Mouse (Mus musculus): ENCODE results near the gene Tnfsf11.

The Tnfsf11 gene

DNA sequence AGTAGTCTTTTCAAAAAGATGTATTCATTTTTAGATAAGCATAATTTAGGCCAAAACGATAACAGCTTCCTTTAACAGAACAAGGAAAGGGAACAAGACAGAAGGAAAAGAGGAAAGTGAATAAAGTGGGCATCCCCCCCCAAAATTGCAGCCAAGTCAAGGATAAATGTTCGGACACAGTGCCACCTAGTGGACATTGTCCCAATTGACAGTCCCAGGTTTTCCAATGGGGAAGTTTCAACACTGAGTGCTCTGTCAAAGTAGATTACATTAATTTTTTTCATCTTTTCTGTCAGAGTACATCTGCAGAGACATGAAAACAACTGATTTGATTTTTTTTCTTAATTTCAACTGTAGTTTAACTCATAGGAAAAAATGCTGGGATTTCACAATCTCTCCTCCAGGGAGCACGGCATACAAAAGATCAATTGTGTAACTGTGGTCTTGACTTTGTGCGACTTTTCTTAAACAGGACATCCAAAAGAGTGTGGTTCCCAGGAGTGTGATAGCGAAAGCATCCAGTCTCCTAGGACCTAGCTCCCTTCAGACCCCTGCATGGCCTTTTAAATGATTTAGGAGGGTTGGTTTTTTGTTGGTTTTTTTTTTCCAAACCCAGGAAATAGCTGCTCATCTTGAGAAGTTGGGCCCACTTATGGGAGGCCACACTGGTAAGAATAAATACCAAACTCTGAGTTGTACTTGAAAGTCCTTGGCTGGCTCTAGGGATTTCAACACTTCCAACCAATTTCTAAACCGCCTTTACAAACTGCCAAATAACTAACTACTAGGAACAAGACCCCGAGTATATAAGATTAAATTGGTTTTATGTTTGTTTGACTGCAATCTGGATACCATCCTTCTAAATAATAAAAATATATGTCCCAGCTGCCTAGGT, 19.7 kb downstream of the Tnfsf11 start:
- DNase-seq (ENCODE audit: low spot score), result no peak

DNA sequence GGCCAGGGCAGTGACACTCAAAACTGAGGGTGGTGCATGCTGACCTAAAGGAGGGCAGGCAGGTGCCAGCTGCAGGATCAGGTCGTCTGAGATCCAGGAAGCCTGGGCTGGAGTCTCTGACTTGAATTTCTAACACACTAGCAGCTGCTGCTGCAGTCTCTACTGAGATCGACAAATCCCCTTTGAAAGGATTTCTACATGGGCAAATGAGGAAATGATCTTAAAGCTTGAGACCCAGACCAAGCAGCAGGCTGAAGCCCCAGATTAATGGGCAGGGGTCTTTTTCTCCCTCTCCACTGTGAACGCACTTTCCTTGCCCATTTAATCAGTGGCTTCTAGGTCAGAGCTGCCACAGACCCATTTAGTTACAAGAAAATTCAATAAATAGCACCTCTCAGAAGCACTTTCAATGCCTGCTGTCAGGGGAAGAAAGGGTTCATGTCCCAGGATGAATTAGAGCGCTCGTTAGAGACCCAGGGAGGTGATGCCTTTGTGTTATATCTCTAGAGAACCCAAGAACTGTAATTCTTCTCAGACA, 21.8 kb downstream of the Tnfsf11 start:
- DNase-seq (ENCODE audit: low spot score), result no peak

DNA sequence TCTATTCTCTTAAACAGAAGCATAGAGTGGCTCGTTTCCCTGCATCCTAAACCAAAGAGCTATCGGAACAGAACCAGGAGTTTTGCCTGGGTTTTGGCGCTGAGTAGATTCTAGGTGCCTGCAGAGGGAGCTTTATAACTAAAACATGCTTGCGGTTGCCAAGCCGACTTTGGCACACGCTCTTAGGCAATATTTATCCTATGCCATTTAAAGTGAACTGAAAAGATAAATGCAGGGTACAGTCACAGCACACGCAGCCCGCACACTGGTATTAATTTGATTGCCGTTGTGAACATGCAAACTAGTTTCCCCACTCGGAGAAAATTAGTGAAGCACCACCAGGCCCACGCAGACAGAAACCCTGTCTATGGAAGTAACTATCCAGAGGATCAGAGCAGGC, 25.4 kb downstream of the Tnfsf11 start:
- DNase-seq (ENCODE audit: low spot score), result no peak

DNA sequence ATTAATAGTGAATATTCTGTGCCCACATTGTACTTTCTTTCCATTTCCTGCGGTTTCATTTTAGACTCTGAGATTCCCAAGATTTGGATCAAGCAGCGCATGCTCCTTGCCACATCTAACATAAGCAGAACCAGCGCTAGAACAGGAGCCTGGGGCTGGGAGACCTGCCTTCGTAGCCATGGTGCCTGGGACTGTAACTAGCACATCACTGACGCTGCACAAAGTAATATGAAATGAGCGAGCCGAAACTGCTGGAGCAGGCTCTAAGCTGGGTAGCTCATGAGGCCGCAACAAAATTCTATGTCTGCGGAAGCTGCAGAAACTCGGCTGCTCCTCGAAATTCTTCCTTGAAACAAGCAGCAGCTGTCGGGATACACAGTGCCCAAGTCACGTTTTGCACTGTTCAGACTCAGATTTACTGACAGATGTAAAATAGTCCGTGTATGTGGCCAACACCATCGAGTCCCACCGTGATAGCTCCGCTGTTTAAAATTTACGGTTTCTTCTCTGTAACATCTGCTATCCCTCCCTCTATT, 31.4 kb downstream of the Tnfsf11 start:
- no peak for DNase-seq (ENCODE audit: low spot score)

DNA sequence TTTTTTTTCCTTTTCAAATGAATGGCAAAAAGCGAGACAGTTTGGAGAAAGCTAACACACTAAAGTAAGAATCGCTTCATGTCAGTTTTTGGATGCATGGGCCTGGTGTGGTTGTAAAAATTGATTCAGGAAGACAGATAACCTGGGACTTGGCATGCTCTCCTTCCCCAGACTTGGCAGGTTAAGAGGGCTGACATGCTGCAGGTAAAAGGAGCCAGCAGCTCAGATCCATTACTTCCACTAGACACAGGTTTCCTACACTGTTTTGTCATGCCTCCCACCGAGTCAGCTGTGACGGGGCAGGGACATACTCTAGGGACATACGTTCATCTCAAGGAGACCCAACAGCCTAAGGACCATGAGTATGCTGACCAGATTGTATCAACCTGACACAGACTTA, 33.0 kb downstream of the Tnfsf11 start:
- DNase-seq (ENCODE audit: low spot score), result no peak

DNA sequence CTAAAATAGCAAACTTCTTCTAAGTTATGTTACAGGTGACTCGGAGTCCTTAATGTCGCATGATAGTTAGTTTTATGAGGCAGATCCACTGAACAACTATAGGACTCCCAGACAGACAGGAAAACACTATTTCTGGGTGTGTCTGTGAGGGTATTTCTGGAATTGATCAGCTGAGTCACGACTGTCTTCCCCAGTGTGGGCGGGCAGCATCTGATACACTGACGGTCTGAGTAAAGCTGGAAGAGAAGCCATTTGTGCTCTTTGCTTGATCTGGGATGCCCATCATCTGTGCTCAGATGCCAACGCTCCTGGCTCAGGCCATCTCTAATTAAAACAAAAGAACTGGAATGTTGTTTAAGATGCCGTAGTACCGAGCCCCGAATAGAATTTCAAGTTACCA, 33.7 kb downstream of the Tnfsf11 start:
- DNase-seq (ENCODE audit: low spot score), result no peak

DNA sequence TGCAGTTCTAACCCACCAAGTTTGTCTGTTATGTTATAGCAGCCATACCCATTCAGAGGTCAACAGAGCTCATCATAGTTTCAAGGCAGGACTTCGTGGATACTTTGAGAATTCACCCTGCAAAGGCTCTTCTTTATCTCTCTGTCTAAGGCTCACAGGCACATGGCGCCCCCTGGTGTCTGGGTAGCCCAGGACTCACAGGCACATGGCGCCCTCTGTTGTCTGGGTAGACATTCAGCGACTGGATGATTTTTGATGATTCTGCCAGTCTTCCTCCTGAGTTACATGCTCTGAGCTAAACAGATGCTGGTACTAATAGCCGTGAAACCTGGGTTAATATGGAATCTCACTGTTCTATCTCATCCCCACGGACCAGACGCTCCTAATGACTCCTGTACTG, 34.3 kb downstream of the Tnfsf11 start:
- no peak for DNase-seq (ENCODE audit: low spot score)

DNA sequence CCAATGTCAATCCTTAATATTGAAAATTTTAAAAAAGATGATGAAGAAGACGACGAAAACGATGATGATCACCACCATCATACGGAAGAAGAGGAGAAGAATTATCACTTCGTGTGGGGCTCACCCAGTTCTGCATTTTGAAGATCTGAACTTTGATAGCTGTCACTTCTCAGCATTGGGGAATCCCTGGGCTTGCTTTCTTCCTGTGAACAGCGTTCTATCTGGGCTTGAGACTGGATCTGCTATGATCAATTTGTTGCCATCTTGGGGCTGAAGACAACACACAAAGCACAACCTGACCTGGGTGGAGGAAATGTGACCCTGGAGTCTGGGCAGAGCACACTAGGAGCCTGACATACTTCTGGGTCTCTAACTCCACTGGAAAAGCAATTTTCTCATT, 43.0 kb downstream of the Tnfsf11 start:
- no peak for DNase-seq (ENCODE audit: low spot score)

DNA sequence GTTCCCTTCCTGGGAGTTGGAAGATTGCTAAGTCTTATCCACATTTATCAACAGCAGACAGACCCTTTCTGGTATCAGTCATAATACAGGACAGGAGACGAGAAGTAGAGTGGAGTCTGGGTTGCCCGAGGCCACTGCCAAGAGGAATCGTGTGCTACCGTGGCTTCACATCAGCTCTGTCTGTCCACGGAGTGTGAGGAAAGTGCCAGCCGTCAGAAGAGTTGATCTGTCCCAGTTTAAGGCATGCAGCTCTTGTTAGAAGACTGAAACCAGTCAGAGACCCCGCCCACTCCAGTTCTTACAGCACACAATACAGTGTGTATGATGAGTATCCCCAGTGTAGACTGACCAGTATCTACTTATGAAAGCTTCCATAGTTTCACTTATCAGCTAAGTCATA, 45.2 kb downstream of the Tnfsf11 start:
- DNase-seq (ENCODE audit: low spot score), result no peak

DNA sequence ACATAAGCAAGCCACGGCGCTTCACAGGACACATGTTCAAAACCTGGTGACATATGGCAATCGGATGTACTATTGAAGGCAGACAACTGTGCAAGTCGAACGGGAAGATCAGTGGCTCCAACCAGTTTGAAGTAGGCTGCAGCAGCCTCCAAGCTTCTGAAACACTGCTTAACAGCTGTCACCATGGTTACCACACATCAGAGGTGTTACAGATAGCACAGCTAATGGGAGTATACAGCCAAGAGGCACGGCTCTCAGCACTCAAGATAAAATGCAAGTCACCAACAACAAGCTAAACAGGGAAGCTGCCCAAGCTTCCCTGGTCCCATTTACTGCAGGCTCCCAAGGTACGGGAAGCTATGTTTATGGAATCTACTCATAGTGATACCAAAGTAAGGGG, 46.6 kb downstream of the Tnfsf11 start:
- DNase-seq (ENCODE audit: low spot score), result no peak

DNA sequence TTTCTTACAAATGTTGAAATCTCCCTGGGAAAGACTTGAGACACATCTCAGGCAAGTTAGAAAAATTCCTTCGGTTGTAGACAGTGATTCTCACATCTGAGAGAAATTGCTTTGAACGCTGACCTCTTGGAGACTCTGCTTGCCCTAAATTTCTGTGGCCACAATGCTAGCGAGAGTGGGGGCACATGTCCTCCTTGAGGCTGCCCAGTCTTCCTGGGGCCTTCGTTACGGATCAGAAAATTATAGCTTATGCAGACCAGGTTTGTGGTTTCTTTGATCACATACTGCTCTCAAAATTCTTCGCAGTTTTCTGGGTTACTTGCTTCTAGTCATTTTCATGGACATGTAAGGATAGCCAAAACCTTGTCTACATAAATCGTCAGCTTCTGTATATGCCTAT, 53.8 kb downstream of the Tnfsf11 start:
- no peak for DNase-seq (ENCODE audit: low spot score)

DNA sequence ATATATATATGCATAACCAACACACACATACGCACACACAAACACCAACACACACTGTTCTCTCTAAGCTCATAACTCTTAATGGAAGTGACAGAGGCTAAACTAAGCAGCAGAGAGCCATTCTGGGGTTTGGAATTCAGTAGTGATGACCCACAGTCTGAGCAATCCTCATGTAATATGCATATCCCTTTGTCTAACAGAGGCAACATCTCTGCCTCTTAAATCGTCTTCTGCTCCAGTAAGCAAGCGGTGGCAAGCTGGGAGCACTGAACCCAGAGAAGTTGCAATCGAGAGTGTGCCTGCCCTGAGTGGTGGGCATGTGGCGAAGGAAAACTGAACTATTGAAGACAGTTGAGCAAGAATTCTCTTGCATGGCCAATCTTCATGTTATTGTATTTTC, 61.2 kb downstream of the Tnfsf11 start:
- no peak for DNase-seq (ENCODE audit: low spot score)

DNA sequence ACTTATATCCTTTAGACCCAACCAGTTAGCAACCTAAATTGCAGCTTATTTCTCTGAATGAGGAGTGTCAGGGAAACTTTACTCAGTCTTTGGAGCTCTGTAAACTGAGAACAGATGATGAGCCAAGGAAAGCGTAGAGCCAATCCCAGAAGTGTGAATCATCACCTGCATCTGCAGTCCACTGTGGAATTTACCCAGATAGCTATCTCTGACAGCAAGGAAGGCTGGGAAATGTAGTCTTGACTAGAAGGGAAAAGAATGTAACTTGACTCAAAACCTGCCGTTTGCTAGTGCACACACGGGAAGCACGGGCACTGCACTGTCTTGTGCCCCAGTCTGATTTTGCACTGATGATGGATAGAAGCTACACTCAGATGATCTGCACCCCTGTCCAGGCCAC, 63.0 kb downstream of the Tnfsf11 start:
- no peak for DNase-seq (ENCODE audit: low spot score)

DNA sequence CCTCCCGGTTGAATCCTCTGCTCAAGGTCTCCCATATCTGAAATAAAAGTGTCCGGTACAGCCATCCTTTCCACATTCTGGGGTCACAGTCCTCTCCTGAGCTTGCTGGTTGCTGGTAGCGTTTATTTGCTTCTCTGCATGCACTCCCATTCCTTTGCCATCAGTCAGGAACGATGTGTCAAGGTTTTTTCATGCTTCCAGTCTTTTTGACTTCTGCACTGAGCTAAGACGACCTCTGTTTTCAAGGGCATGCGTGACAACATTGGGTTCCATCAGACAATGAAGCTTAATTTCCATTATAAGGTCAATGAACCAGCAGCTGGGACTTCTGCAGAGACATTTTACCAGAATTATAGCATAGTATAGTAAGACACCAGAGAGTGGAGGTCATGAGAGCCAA, 68.5 kb downstream of the Tnfsf11 start:
- no peak for DNase-seq (ENCODE audit: low spot score)

DNA sequence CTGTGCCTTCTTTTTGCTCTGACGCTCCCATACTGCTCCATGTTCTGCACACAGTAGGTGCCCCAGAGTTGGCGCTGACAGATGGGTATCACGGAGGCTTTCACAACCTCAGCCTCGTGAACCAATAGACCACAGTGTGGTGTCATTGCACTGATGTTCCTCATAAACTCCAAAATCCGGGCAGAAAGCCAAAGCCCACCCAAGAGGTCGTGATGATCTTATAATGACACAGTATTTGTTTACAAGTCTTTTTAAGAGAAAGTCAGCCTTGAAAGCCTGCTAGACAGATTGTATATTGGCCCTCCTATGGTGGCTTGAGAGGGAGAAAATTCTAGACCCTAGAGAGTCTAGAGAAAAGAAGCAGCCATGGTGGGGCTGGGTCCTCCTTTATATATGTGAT, 70.6 kb downstream of the Tnfsf11 start:
- no peak for DNase-seq (ENCODE audit: low spot score)

DNA sequence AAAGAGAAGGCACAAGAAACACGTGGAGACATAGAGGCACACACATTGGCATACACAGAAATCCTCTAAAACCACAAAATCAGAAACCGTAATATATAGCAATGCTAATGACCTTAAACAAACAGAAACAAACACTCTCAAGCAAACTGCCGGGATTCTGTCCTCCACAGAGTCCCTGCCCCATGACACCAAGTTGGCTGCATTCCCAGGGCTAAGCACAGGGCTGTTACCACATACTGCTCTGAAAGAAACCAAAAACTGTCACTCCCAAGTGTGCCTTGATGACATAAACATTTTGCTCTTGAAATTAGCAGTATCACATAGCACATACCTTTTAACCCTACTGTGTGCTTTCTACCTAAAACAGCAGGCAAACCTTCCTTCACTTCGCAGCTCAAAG, 71.7 kb downstream of the Tnfsf11 start:
- peak; percentile 57 for DNase-seq (ENCODE audit: low spot score)

DNA sequence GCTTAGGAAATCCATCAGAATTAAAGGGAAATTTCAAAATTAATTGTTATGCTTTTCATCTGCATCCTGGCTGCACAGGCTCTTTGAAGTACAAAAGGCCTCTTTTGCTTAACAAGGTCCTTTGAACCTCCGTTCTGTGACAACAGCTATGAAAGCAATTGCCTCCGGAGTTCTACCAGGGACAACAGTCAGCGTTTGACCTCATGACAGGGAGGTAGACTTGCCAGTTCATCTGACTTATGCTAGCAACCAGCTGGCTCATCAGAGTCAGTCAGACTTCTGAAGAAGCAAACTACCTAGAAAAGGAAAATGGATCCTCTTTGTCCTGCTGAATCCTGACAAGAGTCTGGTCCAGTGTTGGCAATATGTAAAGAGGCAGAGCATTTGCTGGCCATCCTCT, 72.5 kb downstream of the Tnfsf11 start:
- DNase-seq (ENCODE audit: low spot score), result no peak

DNA sequence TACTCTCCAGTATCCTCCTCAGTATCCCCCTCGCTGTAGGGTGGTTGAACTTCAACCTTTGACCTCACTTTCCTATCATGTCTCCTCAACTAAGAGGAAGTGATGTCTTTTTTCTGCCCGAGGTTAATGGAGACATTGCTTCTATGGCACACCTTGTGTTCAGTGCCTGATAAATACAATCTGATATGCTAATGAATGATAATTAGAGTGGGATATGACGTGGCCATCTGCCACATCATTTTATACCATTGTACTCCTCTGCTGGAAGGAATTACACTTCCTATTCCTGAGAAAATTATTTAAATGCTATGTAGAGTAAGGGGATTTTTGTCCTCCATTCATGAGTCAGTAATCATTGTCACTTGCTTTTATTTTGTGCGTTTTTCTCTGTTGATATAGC, 78.8 kb downstream of the Tnfsf11 start:
- no peak for DNase-seq (ENCODE audit: low spot score)

Measured in ovary, adult 18-20 months (tissue).